Mouse (Mus musculus) midbrain, embryonic 16.5 days (tissue): ENCODE results near the gene Gal3st1. TPM values are rescaled to one million over a fixed set of nuclear protein-coding genes. Genes with fewer than 3 reads are reported as not detected.

Experiments used
- ATAC-seq: fragments of 200-750 bp; cut with Nextera tagmentation; 2 replicates; pipeline ENCODE4 v1.8.0; 2017; ENCODE audit warnings: moderate TSS enrichment
- H3K27ac ChIP-seq: fragments of 300-500 bp; sonication (generic); 2 replicates; pipeline ENCODE4 v1.5.1; 2014; ENCODE audit warnings: mild to moderate bottlenecking, low read length, mixed read lengths
- H3K27me3 ChIP-seq: fragments of 300-500 bp; sonication (generic); 2 replicates; pipeline ENCODE4 v1.6.1; 2014; ENCODE audit warnings: low read depth, low read length, mixed read lengths; ENCODE audit not compliant: control insufficient read depth, insufficient read depth
- H3K36me3 ChIP-seq: fragments of 300-500 bp; sonication (generic); 2 replicates; pipeline ENCODE4 v1.6.1; 2014; ENCODE audit warnings: mild to moderate bottlenecking, low read length, moderate library complexity, mixed read lengths; ENCODE audit not compliant: control insufficient read depth, insufficient read depth
- H3K4me1 ChIP-seq: fragments of 300-500 bp; sonication (generic); 2 replicates; pipeline ENCODE4 v1.6.1; 2014; ENCODE audit warnings: mild to moderate bottlenecking, low read length, mixed read lengths; ENCODE audit not compliant: control insufficient read depth, insufficient read depth
- H3K4me2 ChIP-seq: fragments of 300-500 bp; sonication (generic); 2 replicates; pipeline ENCODE4 v1.6.1; 2014; ENCODE audit warnings: mild to moderate bottlenecking, low read length, mixed read lengths
- H3K4me3 ChIP-seq: fragments of 300-500 bp; sonication (generic); 2 replicates; pipeline ENCODE4 v1.5.1; 2014; ENCODE audit warnings: low read depth, mild to moderate bottlenecking, low read length, moderate library complexity, mixed read lengths
- H3K9ac ChIP-seq: fragments of 300-500 bp; sonication (generic); 2 replicates; pipeline ENCODE4 v1.6.1; 2014; ENCODE audit warnings: low read depth, low read length, mixed read lengths
- H3K9me3 ChIP-seq: fragments of 300-500 bp; sonication (generic); replicated peaks from 2 replicates; pipeline ENCODE4 v1.6.1; 2014; ENCODE audit warnings: mild to moderate bottlenecking, low read length, mixed read lengths; ENCODE audit not compliant: control insufficient read depth, poor library complexity, severe bottlenecking
- WGBS: fragments of 180-500 bp; shearing (Covaris S2); extraction: QIAGEN DNeasy Blood & Tissue Kit; methylation state at CpG from one replicate; pipeline ENCODE4 v1.1.7; 2014; 5-methylcytosine and 5-hydroxymethylcytosine counted together
- polyA plus RNA-seq: library from polyadenylated mRNA; unstranded; fragments of >200 nt; fragmentation: Nextera tagmentation; extraction: Ambion mirVana; gene quantifications from 2 replicates; pipeline ENCODE4 v1.2.1, GENCODE M21; 2015

Gal3st1 gene
- polyA plus RNA-seq, 1 experiment from 2014 or later, result 8.2 TPM

DNA sequence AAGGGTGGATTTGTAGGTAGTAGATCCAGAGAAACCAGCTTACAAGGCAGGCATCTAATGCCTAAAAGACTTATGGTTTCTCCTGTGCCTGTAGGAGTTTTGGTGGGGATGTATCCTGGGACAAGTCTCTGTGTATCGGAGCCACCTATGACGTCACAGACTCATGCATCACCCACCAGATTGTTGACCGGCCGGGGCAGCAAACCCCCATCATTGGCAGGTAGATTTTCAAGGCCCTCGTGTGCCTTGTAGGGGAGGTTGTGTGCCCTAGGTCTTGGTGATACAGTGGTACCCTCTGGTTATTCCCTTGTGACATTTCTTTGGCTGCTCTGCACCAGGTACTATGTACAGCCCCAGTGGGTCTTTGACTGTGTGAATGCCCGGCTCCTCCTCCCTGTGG lies 6.8 kb upstream of the Gal3st1 start, which contains the start of gene 4930556J24Rik:
4930556J24Rik (minus strand) TSS at position 101 of the 400 bp plus-strand sequence.
- Histone ChIP-seq H3K9ac (no peak within 1 kb of the TSS), H3K4me3 (no peak within 1 kb of the TSS), H3K4me2 (no peak within 1 kb of the TSS), H3K36me3 (peaks cover 44% of the 10 kb centered on the region), H3K27me3 (no peaks in the 10 kb centered on the region), H3K4me1 (no peaks in the 10 kb centered on the region), H3K9me3 (no peaks in the 10 kb centered on the region), H3K27ac (no peak within 1 kb of the TSS)
- no peak for ATAC-seq
- 97% methylated on average over 6 of the region's 6 CpGs for WGBS

- no peak overlapping the region for H3K9ac ChIP-seq
Measured at GRCm38 (mm10) chr11:3978421-3978820, 5.0 kb upstream of the Gal3st1 start.

GRCm38 (mm10) chr11:3981536-3981935 lies 1.9 kb upstream of the Gal3st1 start:
- Histone ChIP-seq H3K9me3 (no peaks in the 10 kb centered on the region), H3K27me3 (peaks cover 3% of the 10 kb centered on the region; the same call in 1 of the 2 replicates), H3K4me2 (no peak overlapping the region), H3K36me3 (peaks cover 21% of the 10 kb centered on the region), H3K4me3 (no peak overlapping the region), H3K9ac (no peak overlapping the region), H3K27ac (no peak overlapping the region), H3K4me1 (peaks cover 5% of the 10 kb centered on the region)
- 86% methylated on average over 6 of the region's 6 CpGs for WGBS
- no peak for ATAC-seq

More at GRCm38 (mm10) chr11:3978421-3978820, 5.0 kb upstream of the Gal3st1 start:
- peaks cover 3% of the 10 kb centered on the region; the same call in 1 of the 2 replicates for H3K4me1 ChIP-seq
- 92% methylated on average over 5 of the region's 5 CpGs for WGBS
- H3K4me2 ChIP-seq, result no peak overlapping the region
- H3K4me3 ChIP-seq, result no peak overlapping the region
- ATAC-seq, result no peak
- H3K27me3 ChIP-seq, result no peaks in the 10 kb centered on the region
- H3K36me3 ChIP-seq, result peaks cover 39% of the 10 kb centered on the region
- H3K27ac ChIP-seq, result no peak overlapping the region
- H3K9me3 ChIP-seq, result no peaks in the 10 kb centered on the region

GRCm38 (mm10) chr11:3982275-3983209 lies 894 bp upstream of the Gal3st1 start:
- WGBS, result 65% methylated on average over 7 of the region's 7 CpGs
- ATAC-seq, result no peak
- Histone ChIP-seq H3K27me3 (peaks cover 3% of the 10 kb centered on the region; the same call in 1 of the 2 replicates), H3K27ac (no peak overlapping the region), H3K9me3 (no peaks in the 10 kb centered on the region), H3K36me3 (peaks cover 13% of the 10 kb centered on the region; the same call in 1 of the 2 replicates), H3K9ac (no peak overlapping the region), H3K4me2 (no peak overlapping the region; the same call in 1 of the 2 replicates), H3K4me1 (peaks cover 5% of the 10 kb centered on the region), H3K4me3 (no peak overlapping the region)

DNA sequence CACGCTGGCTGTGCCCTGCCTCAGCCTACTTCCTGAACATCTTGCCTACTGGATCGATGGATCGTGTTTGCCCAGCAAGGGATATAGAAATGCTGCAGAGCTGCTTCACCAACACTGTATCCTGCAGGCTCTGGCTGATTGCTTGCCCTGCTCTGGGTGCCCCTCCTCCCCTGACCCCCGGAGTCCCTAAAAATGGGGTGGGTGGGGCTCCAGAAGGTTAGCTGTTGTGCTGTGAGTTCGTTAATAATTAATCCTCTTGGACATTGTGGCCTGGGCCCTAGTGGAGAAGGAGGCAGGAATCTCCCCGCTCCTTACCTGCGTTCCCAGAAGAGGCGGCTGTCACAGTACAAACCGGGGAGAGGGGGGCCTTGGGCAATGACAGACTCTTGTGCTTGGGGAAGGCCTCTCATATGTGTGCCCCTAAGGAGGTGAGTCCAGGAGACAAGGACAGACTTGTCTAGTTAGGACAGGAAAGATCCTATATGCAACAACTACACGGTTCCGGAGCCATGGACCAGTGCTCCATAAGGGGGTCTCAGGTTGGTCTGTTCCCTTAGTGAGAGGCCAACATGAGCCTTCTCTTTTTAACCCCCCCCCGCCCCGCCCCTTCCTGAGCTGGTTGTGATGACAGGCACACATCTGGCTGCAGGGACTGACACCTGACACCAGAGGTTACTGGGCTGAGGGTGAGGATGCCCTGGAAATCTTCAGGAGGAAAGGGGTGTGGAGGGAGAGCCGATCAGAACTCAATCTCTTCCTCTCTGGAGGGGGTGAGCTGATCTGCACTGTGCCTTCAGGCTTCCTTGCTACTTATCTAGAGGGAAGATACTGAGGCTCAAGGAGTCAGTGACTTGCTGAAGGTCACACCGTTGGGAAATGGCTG lies 668 bp downstream of the Gal3st1 start:
- Histone ChIP-seq H3K27me3 (peaks cover 3% of the 10 kb centered on the region; the same call in 1 of the 2 replicates), H3K4me2 (peak overlapping the region; percentile 74), H3K9me3 (no peaks in the 10 kb centered on the region), H3K36me3 (peaks cover 2% of the 10 kb centered on the region; the same call in 1 of the 2 replicates), H3K9ac (peak overlapping the region; percentile 70), H3K4me1 (peaks cover 5% of the 10 kb centered on the region), H3K4me3 (peak overlapping the region; percentile 45), H3K27ac (no peak overlapping the region)
- ATAC-seq, result peak; percentile 57
- 11% methylated on average over 15 of the region's 15 CpGs for WGBS

- Histone ChIP-seq H3K4me2 (no peak overlapping the region), H3K4me1 (no peaks in the 10 kb centered on the region), H3K27me3 (peaks cover 2% of the 10 kb centered on the region; the same call in 1 of the 2 replicates), H3K4me3 (no peak overlapping the region), H3K36me3 (no peaks in the 10 kb centered on the region), H3K9ac (no peak overlapping the region), H3K9me3 (no peaks in the 10 kb centered on the region), H3K27ac (no peak overlapping the region)
- 45% methylated on average over 3 of the region's 3 CpGs for WGBS
- no peak for ATAC-seq
Measured at GRCm38 (mm10) chr11:3989748-3990147, 6.3 kb downstream of the Gal3st1 start.

GRCm38 (mm10) chr11:3993132-3993531 lies 9.7 kb downstream of the Gal3st1 start:
- no peak for ATAC-seq
- no peaks in the 10 kb centered on the region for H3K36me3 ChIP-seq

GRCm38 (mm10) chr11:3993914-3994313 lies 10.5 kb downstream of the Gal3st1 start:
- H3K9me3 ChIP-seq, result no peaks in the 10 kb centered on the region
- H3K27me3 ChIP-seq, result peaks cover 22% of the 10 kb centered on the region
- H3K9ac ChIP-seq, result no peak overlapping the region
- H3K36me3 ChIP-seq, result no peaks in the 10 kb centered on the region
- ATAC-seq, result no peak
- WGBS, result 80% methylated on average over 6 of the region's 6 CpGs
- H3K4me1 ChIP-seq, result no peaks in the 10 kb centered on the region; the same call in 1 of the 2 replicates
- H3K4me2 ChIP-seq, result no peak overlapping the region
- no peak overlapping the region for H3K27ac ChIP-seq
- no peak overlapping the region for H3K4me3 ChIP-seq

More at GRCm38 (mm10) chr11:3993132-3993531, 9.7 kb downstream of the Gal3st1 start:
- no peak overlapping the region for H3K9ac ChIP-seq
- WGBS, result 80% methylated on average over 6 of the region's 6 CpGs
- H3K9me3 ChIP-seq, result no peaks in the 10 kb centered on the region
- no peak overlapping the region for H3K4me2 ChIP-seq
- peaks cover 15% of the 10 kb centered on the region for H3K27me3 ChIP-seq
- no peaks in the 10 kb centered on the region; the same call in 1 of the 2 replicates for H3K4me1 ChIP-seq
- no peak overlapping the region for H3K4me3 ChIP-seq
- H3K27ac ChIP-seq, result no peak overlapping the region
